Mouse (Mus musculus) lung, postnatal 0 days (tissue): ENCODE measurements around the gene Frem2.

Experiments
- CTCF ChIP-seq: IDR thresholded peaks from 2 replicates; pipeline ENCODE4 v1.5.1; 2016; ENCODE audit warnings: antibody characterized with exemption, mild to moderate bottlenecking
- EP300 ChIP-seq: IDR thresholded peaks from 2 replicates; pipeline ENCODE4 v1.6.1; 2016; ENCODE audit warnings: antibody characterized with exemption, mild to moderate bottlenecking, control low read depth

DNA sequence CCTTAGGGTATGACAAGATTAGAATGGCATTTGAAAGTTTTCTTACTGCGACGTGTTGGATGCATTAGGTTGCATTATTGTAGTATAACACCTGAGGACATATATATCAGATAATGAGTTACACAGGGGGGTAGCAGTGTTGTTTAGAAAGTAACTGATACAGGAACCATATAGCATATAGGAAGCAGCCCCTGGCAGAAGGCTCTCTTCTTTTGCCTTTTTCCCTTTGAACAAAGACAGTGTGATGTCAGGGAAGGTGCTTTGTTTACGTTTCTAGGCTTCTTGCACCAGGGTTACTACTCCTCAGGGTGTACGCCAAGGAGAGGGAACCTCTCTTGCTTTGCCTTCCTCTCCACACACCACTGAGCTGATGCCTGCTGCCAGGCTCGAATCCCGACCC, 168.8 kb downstream of the Frem2 start, which contains the start of gene Stoml3:
- TF ChIP-seq EP300 (no peak), CTCF (no peak)
